Mouse (Mus musculus) NIH3T3 (cell line): Measurements from ENCODE around the gene Abca2.

ENCODE experiments used
- DNase-seq: peaks from one replicate; pipeline ENCODE4 v3.0.0-alpha.2; 2012; ENCODE audit warnings: low read depth

Abca2 gene

GRCm38 (mm10) chr2:25425481-25425880 is 3.0 kb upstream of the Abca2 start:
- no peak for DNase-seq

GRCm38 (mm10) chr2:25426721-25427191 is 1.7 kb upstream of the Abca2 start:
- DNase-seq = peak; percentile 88

GRCm38 (mm10) chr2:25427256-25427655 is 1.2 kb upstream of the Abca2 start:
- DNase-seq = no peak

- no peak for DNase-seq
Observed at GRCm38 (mm10) chr2:25429435-25430180, 1.1 kb downstream of the Abca2 start.

- DNase-seq = no peak
Observed at GRCm38 (mm10) chr2:25430395-25431233, 2.1 kb downstream of the Abca2 start.

GRCm38 (mm10) chr2:25431308-25431855 is 2.9 kb downstream of the Abca2 start:
- DNase-seq = no peak

GRCm38 (mm10) chr2:25432326-25433098 is 4.0 kb downstream of the Abca2 start:
- DNase-seq = no peak

GRCm38 (mm10) chr2:25433101-25433500 is 4.6 kb downstream of the Abca2 start:
- no peak for DNase-seq

GRCm38 (mm10) chr2:25434292-25434691 is 5.8 kb downstream of the Abca2 start:
- DNase-seq = no peak

- no peak for DNase-seq
Observed at GRCm38 (mm10) chr2:25436286-25436820, 7.8 kb downstream of the Abca2 start.

- DNase-seq = no peak
Observed at GRCm38 (mm10) chr2:25441067-25441466, 12.6 kb downstream of the Abca2 start.

- no peak for DNase-seq
Observed at GRCm38 (mm10) chr2:25442682-25443081, 14.2 kb downstream of the Abca2 start.

GRCm38 (mm10) chr2:25450853-25451647 is 22.5 kb downstream of the Abca2 start:
- DNase-seq = peak; percentile 39

- no peak for DNase-seq
Observed at GRCm38 (mm10) chr2:25452951-25453350, 24.4 kb downstream of the Abca2 start.

GRCm38 (mm10) chr2:25456205-25456953 is 27.9 kb downstream of the Abca2 start, which contains the start of gene Clic3:
Clic3 (plus strand) TSS chr2:25456838.
- DNase-seq = no peak

- no peak for DNase-seq
Observed at GRCm38 (mm10) chr2:25457022-25457896, 28.8 kb downstream of the Abca2 start.

- DNase-seq = peak; percentile 80
Observed at GRCm38 (mm10) chr2:25458911-25459310, 30.4 kb downstream of the Abca2 start.

- peak; percentile 65 for DNase-seq
Observed at GRCm38 (mm10) chr2:25460135-25460534, 31.6 kb downstream of the Abca2 start.
